Mouse (Mus musculus): ENCODE measurements around the gene Btbd11.
"Not testable (repeated sequence)": the region's sequence is repeated elsewhere in the genome, so short reads cannot be mapped to it uniquely, and the experiment has no call there.

Gene Btbd11

DNA sequence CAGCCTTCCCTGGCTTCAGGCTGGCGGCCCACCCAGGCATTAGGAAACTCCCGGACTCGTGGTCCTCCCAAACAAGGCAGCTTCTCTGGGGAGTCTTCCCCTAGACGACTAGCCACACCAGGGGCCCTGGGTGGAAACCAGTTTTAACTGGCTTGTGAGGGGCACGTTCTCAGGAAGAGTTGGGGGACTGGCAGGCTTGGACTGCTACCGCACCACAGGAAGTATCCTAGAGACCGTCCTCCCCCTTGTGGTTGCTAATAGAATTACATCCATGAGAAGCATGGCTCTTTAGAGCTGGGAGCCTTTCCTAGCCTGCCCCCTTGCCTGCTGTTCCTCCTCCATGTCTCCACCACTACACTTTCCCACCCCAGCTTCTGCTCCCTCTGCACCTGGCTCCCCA is 265.1 kb downstream of the Btbd11 start:
- in situ Hi-C loops (cut with MboI, MseI) = loop anchor here (10.0 kb wide), 1 partner anchor 427 kb away; no protein-coding TSS in a partner anchor

DNA sequence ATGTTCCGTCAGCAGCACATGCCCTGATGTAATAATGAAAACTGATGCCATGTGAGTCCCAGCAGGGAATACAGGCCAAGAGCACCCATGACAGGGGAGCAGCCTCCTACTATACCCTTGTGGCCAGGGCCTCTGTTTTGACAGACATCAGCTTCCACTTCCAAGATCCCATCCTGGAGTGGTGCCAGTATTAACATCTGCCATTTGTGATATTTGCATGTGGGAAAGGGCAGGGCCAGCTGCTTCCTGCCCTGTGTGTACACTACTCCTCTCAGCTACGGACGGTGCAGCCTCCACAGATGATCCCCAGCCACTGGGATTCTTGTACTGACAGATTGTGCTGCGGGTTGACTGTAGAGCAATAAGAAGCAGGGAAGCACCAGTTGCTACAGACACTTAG is 269.3 kb downstream of the Btbd11 start:
- in situ Hi-C loops (cut with MboI, MseI) = loop anchor here (10.0 kb wide), 1 partner anchor 431 kb away; no protein-coding TSS in a partner anchor

GRCm38 (mm10) chr10:85657886-85658285 is 271.3 kb downstream of the Btbd11 start:
- in situ Hi-C loops (cut with MboI, MseI) = loop anchor here (10.0 kb wide), 1 partner anchor 433 kb away; no protein-coding TSS in a partner anchor

DNA sequence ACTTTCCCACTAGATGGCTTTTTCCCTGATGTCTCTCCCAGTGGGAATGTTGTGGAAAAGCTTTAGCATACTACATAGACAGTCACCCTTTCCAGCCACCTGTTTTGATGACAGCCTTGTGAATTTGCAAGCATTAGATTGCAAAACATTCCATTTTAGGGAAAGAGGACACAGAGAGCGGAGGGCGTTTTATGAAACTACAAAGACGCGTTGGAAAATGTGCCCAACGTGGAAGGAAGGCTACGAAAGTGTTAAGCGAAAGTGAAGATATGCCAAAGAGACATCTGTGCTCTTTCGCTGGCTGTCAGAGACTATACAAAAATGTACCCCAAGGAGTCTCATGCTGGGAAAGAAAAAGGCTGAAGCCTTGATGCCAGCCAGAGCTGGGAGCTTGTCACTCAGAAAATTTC is 286.9 kb downstream of the Btbd11 start:
- in situ Hi-C loops (cut with MboI, MseI) = no loop called here

DNA sequence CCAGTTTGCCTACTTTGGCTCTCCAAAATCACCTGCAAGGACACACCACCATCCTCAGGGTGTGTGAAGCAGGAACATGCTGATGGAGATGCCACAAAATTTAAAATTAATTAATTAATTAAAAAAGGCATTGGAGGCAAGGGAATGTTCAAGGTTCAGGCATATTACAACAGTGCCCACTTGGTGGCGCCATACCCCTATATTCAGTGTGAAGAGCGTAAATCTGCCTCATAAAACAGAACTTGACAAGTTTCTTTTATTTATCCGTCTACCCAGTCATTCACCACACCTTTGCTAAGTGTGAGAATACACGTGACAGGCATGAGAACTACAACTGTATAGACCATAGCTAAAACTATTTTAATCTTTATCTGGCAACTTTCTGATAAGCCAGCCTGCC is 292.0 kb downstream of the Btbd11 start:
- in situ Hi-C loops (cut with MboI, MseI) = no loop called here

DNA sequence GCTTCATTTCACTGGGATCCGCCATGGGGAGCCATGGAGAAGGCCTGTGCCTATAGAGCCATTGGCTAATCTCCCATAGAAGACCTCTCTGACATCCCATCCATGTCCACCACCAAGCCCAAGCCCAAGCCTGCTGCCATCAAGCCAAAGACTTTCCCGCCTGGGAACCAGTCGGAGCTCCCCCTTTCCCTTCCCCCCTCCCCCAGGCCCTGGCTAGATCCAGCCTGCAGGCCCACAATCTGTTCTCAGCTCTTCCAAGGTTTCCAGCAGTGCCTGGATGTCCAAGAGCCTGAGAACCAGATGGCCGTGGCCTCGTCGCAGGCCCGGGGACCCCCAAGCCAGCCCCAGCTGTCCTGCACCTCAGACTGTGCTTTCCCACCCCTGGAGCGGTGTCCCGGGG is 295.8 kb downstream of the Btbd11 start:
- in situ Hi-C loops (cut with MboI, MseI) = no loop called here

- in situ Hi-C loops (cut with MboI, MseI) = not testable (repeated sequence)
Observed at GRCm38 (mm10) chr10:85694429-85694828, 307.8 kb downstream of the Btbd11 start.

- in situ Hi-C loops (cut with MboI, MseI) = loop anchor here (10.0 to 25.0 kb wide), 2 partner anchors 835 to 963 kb away; no protein-coding TSS in a partner anchor
Observed at GRCm38 (mm10) chr10:85699721-85700120, 313.1 kb downstream of the Btbd11 start.

- in situ Hi-C loops (cut with MboI, MseI) = loop anchor here (5.0 to 25.0 kb wide), 3 partner anchors 103 to 953 kb away; no protein-coding TSS in a partner anchor
Observed at GRCm38 (mm10) chr10:85709790-85710189, 323.2 kb downstream of the Btbd11 start.

All from T-helper 2 cell (primary cell).